Mouse (Mus musculus) forebrain, postnatal 0 days (tissue): ENCODE measurements at regions not wholly inside any gene's neighbourhood (a gene's known extent, or its start where the extent isn't known, plus 50 kb on each side); places are given as distances from the start of the nearest gene placed in this dataset.
"Not testable (repeated sequence)": the region's sequence is repeated elsewhere in the genome, so short reads cannot be mapped to it uniquely, and the experiment has no call there.

Experiments
- ATAC-seq: fragments of 200-750 bp; cut with Nextera tagmentation; 2 replicates; pipeline ENCODE4 v1.8.0; 2017; ENCODE audit warnings: mild to moderate bottlenecking, moderate library complexity
- DNase-seq: peaks from one replicate; pipeline ENCODE4 v3.0.0-alpha.2; 2015
- H3K27ac ChIP-seq: fragments of 300-500 bp; sonication (generic); 2 replicates; pipeline ENCODE4 v1.5.1; 2014; ENCODE audit warnings: low read depth, mild to moderate bottlenecking, antibody characterized with exemption, low read length, moderate library complexity, mixed read lengths
- H3K27me3 ChIP-seq: fragments of 300-500 bp; sonication (generic); 2 replicates; pipeline ENCODE4 v1.6.1; 2014; ENCODE audit warnings: mild to moderate bottlenecking, low read length, mixed read lengths; ENCODE audit not compliant: insufficient read depth
- H3K36me3 ChIP-seq: fragments of 300-500 bp; sonication (generic); 2 replicates; pipeline ENCODE4 v1.6.1; 2014; ENCODE audit warnings: mild to moderate bottlenecking, moderate library complexity; ENCODE audit not compliant: insufficient read depth
- H3K4me1 ChIP-seq: fragments of 300-500 bp; sonication (generic); 2 replicates; pipeline ENCODE4 v1.6.1; 2014; ENCODE audit warnings: antibody characterized with exemption; ENCODE audit not compliant: insufficient read depth
- H3K4me2 ChIP-seq: fragments of 300-500 bp; sonication (generic); 2 replicates; pipeline ENCODE4 v1.6.1; 2014; ENCODE audit warnings: low read depth, mild to moderate bottlenecking, moderate library complexity
- H3K4me3 ChIP-seq: fragments of 300-500 bp; sonication (generic); 2 replicates; pipeline ENCODE4 v1.5.1; 2014; ENCODE audit warnings: low read depth, low read length, mixed read lengths
- H3K9ac ChIP-seq: fragments of 300-500 bp; sonication (generic); 2 replicates; pipeline ENCODE4 v1.6.1; 2014; ENCODE audit warnings: mild to moderate bottlenecking
- H3K9me3 ChIP-seq: fragments of 300-500 bp; sonication (generic); 2 replicates; pipeline ENCODE4 v1.6.1; 2016; ENCODE audit warnings: low read length
- CTCF ChIP-seq: sonication (generic); IDR thresholded peaks from 2 replicates; pipeline ENCODE4 v1.5.1; 2016; ENCODE audit warnings: antibody characterized with exemption, control low read depth, low read depth
- WGBS: fragments of 180-500 bp; shearing (Covaris S2); extraction: QIAGEN DNeasy Blood & Tissue Kit; methylation state at CpG from one replicate; pipeline ENCODE4 v1.1.7; 2014; 5-methylcytosine and 5-hydroxymethylcytosine counted together

GRCm38 (mm10) chr9:30613003-30613552, 186.2 kb downstream of the Snx19 start:
- Histone ChIP-seq H3K27me3 (no peaks in the 10 kb centered on the region), H3K4me3 (no peak overlapping the region), H3K4me1 (no peaks in the 10 kb centered on the region), H3K27ac (no peak overlapping the region), H3K4me2 (no peak overlapping the region), H3K36me3 (no peaks in the 10 kb centered on the region), H3K9ac (no peak overlapping the region), H3K9me3 (no peaks in the 10 kb centered on the region)
- no peak for TF ChIP-seq CTCF
- ATAC-seq = no peak
- 84% methylated on average over 5 of the region's 5 CpGs for WGBS
- DNase-seq = no peak

DNA sequence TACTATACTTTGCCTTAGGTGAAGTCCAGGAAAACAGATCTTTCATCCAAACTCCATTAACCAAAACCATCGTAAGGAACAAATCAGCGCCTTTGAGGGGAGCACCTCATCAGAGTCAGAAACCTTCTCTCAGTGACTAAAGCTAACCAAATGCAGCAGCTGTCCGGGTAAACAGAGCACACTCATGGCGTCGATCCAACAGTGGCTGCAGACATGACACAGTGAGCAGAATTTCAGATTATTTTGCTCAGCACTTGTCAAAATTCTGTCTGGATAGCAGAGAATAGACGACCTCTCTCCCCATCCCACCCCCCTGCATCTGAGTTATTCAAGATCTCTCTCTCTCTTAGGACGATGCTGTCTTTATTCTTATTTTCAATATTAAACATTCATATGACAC, 183.4 kb downstream of the Snx19 start:
- ATAC-seq (no peak), DNase-seq (no peak)
- WGBS = 63% methylated on average over 7 of the region's 7 CpGs
- Histone ChIP-seq H3K4me3 (no peak overlapping the region), H3K9me3 (no peaks in the 10 kb centered on the region), H3K36me3 (no peaks in the 10 kb centered on the region), H3K27me3 (no peaks in the 10 kb centered on the region), H3K4me1 (no peaks in the 10 kb centered on the region), H3K27ac (no peak overlapping the region), H3K4me2 (no peak overlapping the region), H3K9ac (no peak overlapping the region)
- TF ChIP-seq CTCF = no peak

DNA sequence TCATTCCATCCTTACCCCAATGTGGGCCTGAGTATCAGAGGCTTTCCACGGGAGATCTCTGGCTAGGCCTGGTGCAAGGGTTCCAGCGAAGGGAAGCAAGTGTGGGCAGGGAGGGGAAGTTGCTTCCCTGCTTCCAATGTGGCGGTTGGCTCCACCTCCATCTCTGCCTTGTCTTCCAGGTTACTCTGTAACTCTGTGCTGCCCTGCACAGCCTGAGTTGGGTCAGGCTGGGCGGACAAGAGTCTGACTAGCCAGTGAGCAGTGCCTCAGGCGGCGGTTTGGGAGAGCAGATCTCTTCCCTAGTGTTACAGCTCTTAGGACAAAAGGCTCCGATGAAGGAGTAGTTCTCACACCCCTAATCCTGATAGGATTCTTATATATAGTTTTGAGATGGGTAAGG, 172.8 kb downstream of the Snx19 start:
- Histone ChIP-seq H3K27ac (no peak overlapping the region), H3K27me3 (no peaks in the 10 kb centered on the region), H3K9me3 (no peaks in the 10 kb centered on the region), H3K4me3 (no peak overlapping the region), H3K36me3 (no peaks in the 10 kb centered on the region), H3K9ac (no peak overlapping the region), H3K4me1 (no peaks in the 10 kb centered on the region), H3K4me2 (no peak overlapping the region)
- WGBS = 67% methylated on average over 7 of the region's 7 CpGs
- TF ChIP-seq CTCF = no peak
- DNase-seq (no peak), ATAC-seq (no peak)

GRCm38 (mm10) chr9:30597691-30598090, 170.8 kb downstream of the Snx19 start:
- no peak for DNase-seq
- Histone ChIP-seq H3K4me2 (no peak overlapping the region), H3K36me3 (no peaks in the 10 kb centered on the region), H3K4me3 (no peak overlapping the region), H3K9ac (no peak overlapping the region), H3K27me3 (no peaks in the 10 kb centered on the region), H3K9me3 (no peaks in the 10 kb centered on the region), H3K4me1 (no peaks in the 10 kb centered on the region), H3K27ac (no peak overlapping the region)
- ATAC-seq = no peak
- WGBS = 47% methylated on average over 4 of the region's 4 CpGs
- no peak for TF ChIP-seq CTCF

GRCm38 (mm10) chr9:30597092-30597491, 170.2 kb downstream of the Snx19 start:
- H3K27me3 ChIP-seq, H3K4me2 ChIP-seq, H3K36me3 ChIP-seq, H3K9me3 ChIP-seq, H3K4me3 ChIP-seq, DNase-seq, H3K9ac ChIP-seq, H3K4me1 ChIP-seq, ATAC-seq, H3K27ac ChIP-seq: not testable (repeated sequence)
- 77% methylated on average over 6 of the region's 6 CpGs for WGBS

DNA sequence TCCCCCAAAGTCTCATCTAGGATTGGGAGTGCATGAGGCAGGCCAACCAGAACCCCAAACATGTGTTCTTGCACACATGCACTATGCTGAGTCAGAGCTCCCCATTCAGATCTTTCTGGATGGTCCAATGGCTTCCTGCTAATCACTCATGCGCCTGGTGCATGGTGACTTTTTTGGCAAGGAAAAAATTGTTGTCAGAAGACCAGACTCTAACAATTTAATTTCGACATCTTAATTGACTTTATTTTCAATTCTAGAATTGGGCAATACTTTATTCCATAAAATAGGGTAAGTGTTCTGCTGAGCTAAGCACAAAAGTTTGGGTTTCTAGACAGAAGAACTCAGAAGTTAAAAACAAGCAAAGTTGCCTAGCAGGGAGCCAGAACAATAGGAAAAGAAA, 165.7 kb downstream of the Snx19 start:
- TF ChIP-seq CTCF = no peak
- H3K9ac ChIP-seq = no peak overlapping the region
- ATAC-seq = no peak
- H3K9me3 ChIP-seq = no peaks in the 10 kb centered on the region
- no peak for DNase-seq
- H3K27ac ChIP-seq = no peak overlapping the region
- H3K4me2 ChIP-seq = no peak overlapping the region
- WGBS = 88% methylated on average over 2 of the region's 2 CpGs
- H3K4me3 ChIP-seq = no peak overlapping the region
- H3K36me3 ChIP-seq = no peaks in the 10 kb centered on the region
- no peaks in the 10 kb centered on the region for H3K27me3 ChIP-seq
- H3K4me1 ChIP-seq = no peaks in the 10 kb centered on the region

DNA sequence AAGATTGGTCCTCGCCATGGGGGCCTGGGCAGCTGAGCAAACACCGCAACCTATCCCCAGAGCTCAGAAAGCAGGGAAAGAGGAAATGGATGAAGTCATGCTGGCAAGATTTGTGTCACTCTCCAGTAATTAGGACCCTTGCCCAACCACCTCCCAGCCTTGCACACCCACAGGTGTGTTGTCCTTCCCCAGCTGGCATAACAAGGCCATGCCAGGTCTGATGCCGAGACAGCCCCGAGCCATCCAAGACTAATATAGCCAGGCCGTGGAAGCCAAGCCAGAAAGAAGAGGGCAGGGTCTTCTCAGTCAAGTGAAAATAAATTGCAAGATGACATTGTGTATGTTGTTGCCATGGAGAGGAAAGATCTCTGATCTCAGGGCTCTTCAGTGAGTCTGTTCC, 164.3 kb downstream of the Snx19 start:
- H3K9ac ChIP-seq = no peak overlapping the region
- no peak overlapping the region for H3K4me2 ChIP-seq
- H3K4me3 ChIP-seq = no peak overlapping the region
- no peak for TF ChIP-seq CTCF
- no peaks in the 10 kb centered on the region for H3K4me1 ChIP-seq
- no peak overlapping the region for H3K27ac ChIP-seq
- no peaks in the 10 kb centered on the region for H3K36me3 ChIP-seq
- no peaks in the 10 kb centered on the region for H3K27me3 ChIP-seq
- no peaks in the 10 kb centered on the region for H3K9me3 ChIP-seq
- 70% methylated on average over 5 of the region's 5 CpGs for WGBS
- DNase-seq (no peak), ATAC-seq (no peak)
